Mouse (Mus musculus): ENCODE measurements around the gene Gprasp1. TPM values are rescaled to one million over a fixed set of nuclear protein-coding genes. Genes with fewer than 3 reads are reported as not detected.
"Not testable (repeated sequence)": the region's sequence is repeated elsewhere in the genome, so short reads cannot be mapped to it uniquely, and the experiment has no call there.

The Gprasp1 gene
- polyA plus RNA-seq, 1 experiment from 2014 or later: 34.7 TPM

DNA sequence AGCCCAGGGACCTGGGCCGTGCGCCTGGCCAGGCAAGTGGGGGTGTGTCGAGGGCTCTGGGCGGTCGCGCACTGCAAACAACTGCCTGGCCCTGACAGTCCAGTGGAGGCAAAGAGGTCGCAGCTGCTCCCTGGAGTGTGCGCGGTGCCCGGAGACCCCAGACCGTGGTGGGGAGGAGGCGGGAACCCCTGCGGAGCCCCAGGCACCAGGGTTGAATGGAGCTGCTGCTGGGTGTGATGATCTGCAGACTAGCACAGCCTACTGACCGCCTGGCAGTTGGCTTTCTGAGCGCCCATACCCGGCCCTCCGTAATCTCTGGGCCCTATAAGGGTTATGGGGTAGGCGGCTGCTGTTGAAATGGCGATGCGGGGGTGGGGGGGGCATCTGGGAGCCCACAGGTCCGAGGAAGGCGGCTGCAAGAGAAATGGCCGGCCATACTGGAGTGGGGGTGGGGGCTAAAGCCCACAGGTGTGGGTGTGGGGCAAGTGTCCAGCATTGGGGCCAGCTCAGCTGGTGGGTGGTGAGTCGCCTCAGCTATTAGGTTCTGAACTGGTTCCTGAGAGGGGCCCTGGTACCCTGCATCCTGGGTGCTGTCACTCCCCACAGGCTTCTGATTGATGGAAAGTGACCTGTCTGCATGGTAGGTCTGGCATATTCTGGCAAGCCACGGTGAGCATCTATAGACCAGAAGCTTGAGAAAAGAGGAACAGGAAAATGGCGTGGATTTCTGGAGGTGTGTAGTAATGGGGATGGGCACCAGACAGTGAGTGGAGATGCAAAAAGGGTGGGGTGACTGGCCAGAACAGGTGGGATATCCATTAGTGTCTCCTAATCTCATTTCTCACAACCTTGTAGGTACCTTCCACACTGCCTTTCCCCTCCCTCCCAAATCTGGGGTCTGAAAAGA is 54.0 kb downstream of the Gprasp1 start:
- ATAC-seq (replicated peaks; ENCODE audit: insufficient number of reproducible peaks, low FRiP score, low TSS enrichment): peak; percentile 52; the same call in 1 of the 2 replicates
- peak overlapping the region; percentile 65 for H3K9ac ChIP-seq (ENCODE audit: low read depth, low read length)
- H3K27ac ChIP-seq (ENCODE audit: low read depth, low read length); H3K9me3 ChIP-seq (replicated peaks; ENCODE audit: control insufficient read depth, low read length); H3K4me1 ChIP-seq (ENCODE audit: control insufficient read depth, insufficient read depth, low read length); H3K27me3 ChIP-seq (ENCODE audit: control insufficient read depth, insufficient read depth, low read length); H3K36me3 ChIP-seq (ENCODE audit: control insufficient read depth, insufficient read depth, low read length): not testable (repeated sequence)
- H3K4me2 ChIP-seq: peak overlapping the region; percentile 63
- 22% methylated on average over 25 of the region's 26 CpGs for WGBS (ENCODE audit: insufficient replicate concordance)
- peak overlapping the region; percentile 58 for H3K4me3 ChIP-seq (ENCODE audit: low read depth, low read length)

DNA sequence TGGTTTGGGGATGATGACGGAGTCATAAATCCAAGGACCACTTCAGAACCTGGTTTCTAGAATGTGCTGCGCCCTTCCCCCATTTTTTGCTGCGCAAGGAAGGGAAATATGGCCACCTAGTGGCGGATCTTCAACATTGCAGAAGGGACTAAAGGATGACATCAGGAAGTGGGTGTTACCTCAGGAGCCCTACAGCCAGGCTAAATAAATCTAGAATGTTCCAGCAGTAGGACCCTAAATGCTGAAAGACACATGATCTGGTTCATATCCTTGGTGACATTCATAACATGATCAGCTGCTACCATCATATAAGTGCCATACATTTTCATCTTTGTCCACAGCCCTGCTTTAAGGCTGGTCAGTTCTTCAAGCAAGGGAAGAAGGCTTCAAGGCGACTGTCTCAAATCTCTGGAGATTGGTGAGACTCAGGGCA is 54.7 kb downstream of the Gprasp1 start, which contains the start of gene Bhlhb9:
Bhlhb9 (plus strand) TSS at position 383 of the 433 bp plus-strand sequence.
- H3K27ac ChIP-seq (ENCODE audit: low read depth, low read length); H3K27me3 ChIP-seq (ENCODE audit: control insufficient read depth, insufficient read depth, low read length): not testable (repeated sequence)
- 25% methylated on average over 3 of the region's 5 CpGs for WGBS (ENCODE audit: insufficient replicate concordance)

DNA sequence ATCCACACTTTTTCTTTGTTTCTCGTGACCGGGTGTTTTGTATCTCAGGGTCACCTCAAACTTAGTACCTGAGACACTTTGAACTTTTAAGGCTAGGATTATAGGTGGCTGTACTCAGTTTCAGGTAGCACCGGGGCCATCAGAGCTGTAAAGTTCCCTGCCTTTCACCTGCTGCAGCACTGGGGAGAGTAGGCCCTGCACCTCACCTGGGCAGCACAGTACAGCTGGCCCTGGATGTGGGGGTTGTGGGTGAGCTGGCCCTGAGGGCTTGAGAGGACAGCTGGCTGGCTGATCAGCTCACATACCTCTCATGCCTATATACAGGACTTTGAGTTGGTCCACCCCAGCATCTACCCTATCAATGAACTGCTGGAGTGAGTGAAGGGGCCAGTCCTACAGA is 61.6 kb downstream of the Gprasp1 start:
- no peak for ATAC-seq (replicated peaks; ENCODE audit: insufficient number of reproducible peaks, low FRiP score, low TSS enrichment)
- Histone ChIP-seq H3K4me1 (ENCODE audit: control insufficient read depth, insufficient read depth, low read length) (no peaks in the 10 kb centered on the region), H3K4me3 (ENCODE audit: low read depth, low read length) (no peak overlapping the region), H3K9ac (ENCODE audit: low read depth, low read length) (no peak overlapping the region), H3K9me3 (replicated peaks; ENCODE audit: control insufficient read depth, low read length) (no peaks in the 10 kb centered on the region), H3K36me3 (ENCODE audit: control insufficient read depth, insufficient read depth, low read length) (no peaks in the 10 kb centered on the region), H3K4me2 (no peak overlapping the region), H3K27me3 (ENCODE audit: control insufficient read depth, insufficient read depth, low read length) (no peaks in the 10 kb centered on the region), H3K27ac (ENCODE audit: low read depth, low read length) (no peak overlapping the region)
- 97% methylated on average over 3 of the region's 3 CpGs for WGBS (ENCODE audit: insufficient replicate concordance)

More for the DNA sequence above, 54.7 kb downstream of the Gprasp1 start, which contains the start of gene Bhlhb9:
- Histone ChIP-seq H3K4me3 (ENCODE audit: low read depth, low read length) (peak within 1 kb of the TSS; percentile 58), H3K4me2 (peak within 1 kb of the TSS; percentile 63), H3K9ac (ENCODE audit: low read depth, low read length) (peak within 1 kb of the TSS; percentile 65)
- not testable (repeated sequence) for H3K4me1 ChIP-seq (ENCODE audit: control insufficient read depth, insufficient read depth, low read length); H3K36me3 ChIP-seq (ENCODE audit: control insufficient read depth, insufficient read depth, low read length); ATAC-seq (replicated peaks; ENCODE audit: insufficient number of reproducible peaks, low FRiP score, low TSS enrichment); H3K9me3 ChIP-seq (replicated peaks; ENCODE audit: control insufficient read depth, low read length)

DNA sequence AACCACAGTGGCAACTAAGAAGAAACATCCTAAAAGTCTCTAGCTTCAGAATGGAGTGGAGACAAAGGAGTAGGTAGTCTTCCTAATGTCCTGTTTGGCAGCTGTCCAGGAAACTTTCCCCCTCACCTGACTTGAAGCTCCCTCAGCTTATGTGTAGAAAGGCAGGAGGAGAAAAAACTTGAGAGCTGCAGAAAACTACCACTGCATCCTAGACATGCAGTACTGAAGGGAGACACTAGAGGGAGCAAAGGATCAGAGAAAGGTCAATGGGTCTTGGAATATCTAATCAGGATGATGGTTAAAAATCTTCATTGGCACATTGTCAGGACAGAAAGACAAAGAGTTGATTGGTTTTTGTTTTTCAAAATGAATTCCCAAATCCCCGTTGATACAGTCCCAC is 63.2 kb downstream of the Gprasp1 start:
- no peak for ATAC-seq (replicated peaks; ENCODE audit: insufficient number of reproducible peaks, low FRiP score, low TSS enrichment)
- Histone ChIP-seq H3K9ac (ENCODE audit: low read depth, low read length) (no peak overlapping the region), H3K27me3 (ENCODE audit: control insufficient read depth, insufficient read depth, low read length) (no peaks in the 10 kb centered on the region), H3K4me3 (ENCODE audit: low read depth, low read length) (no peak overlapping the region), H3K36me3 (ENCODE audit: control insufficient read depth, insufficient read depth, low read length) (no peaks in the 10 kb centered on the region), H3K4me2 (no peak overlapping the region), H3K27ac (ENCODE audit: low read depth, low read length) (no peak overlapping the region), H3K4me1 (ENCODE audit: control insufficient read depth, insufficient read depth, low read length) (no peaks in the 10 kb centered on the region), H3K9me3 (replicated peaks; ENCODE audit: control insufficient read depth, low read length) (no peaks in the 10 kb centered on the region)
- 5% methylated on average over 1 of the region's 1 CpGs for WGBS (ENCODE audit: insufficient replicate concordance)

GRCm38 (mm10) chrX:135835896-135836295 is 93.4 kb downstream of the Gprasp1 start:
- not testable (repeated sequence) for H3K27me3 ChIP-seq (ENCODE audit: control insufficient read depth, insufficient read depth, low read length); H3K4me3 ChIP-seq (ENCODE audit: low read depth, low read length); H3K27ac ChIP-seq (ENCODE audit: low read depth, low read length); H3K9ac ChIP-seq (ENCODE audit: low read depth, low read length); H3K4me1 ChIP-seq (ENCODE audit: control insufficient read depth, insufficient read depth, low read length); H3K4me2 ChIP-seq; H3K36me3 ChIP-seq (ENCODE audit: control insufficient read depth, insufficient read depth, low read length); H3K9me3 ChIP-seq (replicated peaks; ENCODE audit: control insufficient read depth, low read length); ATAC-seq (replicated peaks; ENCODE audit: insufficient number of reproducible peaks, low FRiP score, low TSS enrichment)
- WGBS (ENCODE audit: insufficient replicate concordance): 7% methylated on average over 1 of the region's 1 CpGs

- Histone ChIP-seq H3K27ac (ENCODE audit: low read depth, low read length) (no peak overlapping the region), H3K4me3 (ENCODE audit: low read depth, low read length) (no peak overlapping the region), H3K36me3 (ENCODE audit: control insufficient read depth, insufficient read depth, low read length) (no peaks in the 10 kb centered on the region), H3K4me2 (no peak overlapping the region), H3K27me3 (ENCODE audit: control insufficient read depth, insufficient read depth, low read length) (no peaks in the 10 kb centered on the region), H3K4me1 (ENCODE audit: control insufficient read depth, insufficient read depth, low read length) (no peaks in the 10 kb centered on the region), H3K9ac (ENCODE audit: low read depth, low read length) (no peak overlapping the region), H3K9me3 (replicated peaks; ENCODE audit: control insufficient read depth, low read length) (no peaks in the 10 kb centered on the region)
- 70% methylated on average over 2 of the region's 2 CpGs for WGBS (ENCODE audit: insufficient replicate concordance)
- no peak for ATAC-seq (replicated peaks; ENCODE audit: insufficient number of reproducible peaks, low FRiP score, low TSS enrichment)
These were observed 95.4 kb downstream of the Gprasp1 start for GRCm38 (mm10) chrX:135837896-135838295.

DNA sequence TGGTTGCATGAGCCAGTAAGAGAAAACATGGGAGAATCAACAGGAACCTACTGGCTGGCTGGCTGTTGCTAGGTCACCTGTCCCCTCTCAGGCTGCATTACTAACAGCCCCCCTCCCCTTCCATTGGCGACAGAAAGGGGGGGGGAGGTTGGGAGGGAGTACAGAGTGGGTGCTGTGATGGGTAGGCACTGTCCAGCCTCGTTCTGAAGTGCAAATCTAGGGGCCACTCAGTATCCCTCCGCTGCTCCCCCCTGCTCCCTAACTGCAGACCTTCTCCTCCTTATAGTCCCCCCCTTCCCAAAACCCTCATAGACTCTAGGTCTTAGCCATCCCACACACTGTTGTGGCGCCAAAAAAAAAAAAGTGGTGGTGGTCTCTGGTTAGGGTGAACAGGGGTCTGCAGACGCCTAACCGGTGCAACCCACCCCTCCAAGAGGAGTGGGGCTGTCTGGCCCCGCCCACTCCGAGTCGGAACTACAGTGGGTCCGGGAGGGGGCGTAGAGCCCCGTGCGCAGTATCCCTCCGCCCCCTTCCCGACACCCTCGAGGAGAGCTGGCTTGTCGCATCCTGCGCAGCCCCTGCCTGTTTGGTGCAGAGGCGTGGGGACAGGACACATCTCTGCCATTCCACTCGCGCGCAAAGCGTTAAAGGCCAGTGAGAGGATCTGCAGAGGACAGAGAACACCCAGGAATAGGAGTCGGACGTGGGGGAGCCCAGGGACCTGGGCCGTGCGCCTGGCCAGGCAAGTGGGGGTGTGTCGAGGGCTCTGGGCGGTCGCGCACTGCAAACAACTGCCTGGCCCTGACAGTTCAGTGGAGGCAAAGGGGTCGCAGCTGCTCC is 96.2 kb downstream of the Gprasp1 start, which contains the start of gene Gprasp2:
Gprasp2 (plus strand) TSS at position 514 of the 840 bp plus-strand sequence.
- H3K27ac ChIP-seq (ENCODE audit: low read depth, low read length); H3K4me1 ChIP-seq (ENCODE audit: control insufficient read depth, insufficient read depth, low read length); H3K9me3 ChIP-seq (replicated peaks; ENCODE audit: control insufficient read depth, low read length); H3K36me3 ChIP-seq (ENCODE audit: control insufficient read depth, insufficient read depth, low read length); H3K27me3 ChIP-seq (ENCODE audit: control insufficient read depth, insufficient read depth, low read length): not testable (repeated sequence)
- Histone ChIP-seq H3K4me3 (ENCODE audit: low read depth, low read length) (peak within 1 kb of the TSS; percentile 48), H3K9ac (ENCODE audit: low read depth, low read length) (peak within 1 kb of the TSS; percentile 60), H3K4me2 (peak within 1 kb of the TSS; percentile 77)
- WGBS (ENCODE audit: insufficient replicate concordance): 19% methylated on average over 25 of the region's 32 CpGs
- ATAC-seq (replicated peaks; ENCODE audit: insufficient number of reproducible peaks, low FRiP score, low TSS enrichment): peak; percentile 84

Data from heart, embryonic 11.5 days (tissue).